Mouse (Mus musculus): Measurements from ENCODE around the gene Card10. TPM values are rescaled to one million over a fixed set of nuclear protein-coding genes. Genes with fewer than 3 reads are reported as not detected.

Gene Card10
- polyA plus RNA-seq, 1 experiment from 2014 or later = 3.3 TPM

DNA sequence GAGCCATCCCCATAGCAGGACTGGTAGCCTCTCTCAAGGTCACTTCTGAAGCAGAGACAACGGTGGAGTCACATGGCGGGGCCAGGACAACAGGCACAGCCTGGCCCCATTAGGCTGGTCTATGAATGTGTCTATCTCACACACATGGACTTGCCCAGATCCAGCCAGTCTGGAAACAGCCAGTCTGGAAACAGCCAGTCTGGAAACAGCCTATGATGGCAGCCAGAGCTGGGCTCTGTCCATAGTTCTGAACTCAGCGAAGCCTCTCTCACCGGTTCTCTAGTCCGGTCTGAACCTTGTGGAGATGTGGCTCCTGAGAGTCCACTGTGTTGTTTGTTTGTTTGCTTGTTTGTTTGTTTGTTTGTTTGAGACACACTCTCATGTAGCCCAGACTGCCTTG lies 53.0 kb downstream of the Card10 start:
- Histone ChIP-seq H3K36me3 (no peaks in the 10 kb centered on the region), H3K4me2 (no peak overlapping the region), H3K27ac (no peak overlapping the region), H3K4me3 (replicated peaks) (no peak overlapping the region), H3K27me3 (no peaks in the 10 kb centered on the region), H3K9ac (replicated peaks) (no peak overlapping the region), H3K9me3 (no peaks in the 10 kb centered on the region), H3K4me1 (replicated peaks) (no peaks in the 10 kb centered on the region)
- WGBS = 42% methylated on average over 5 of the region's 5 CpGs
- ATAC-seq (ENCODE audit: insufficient number of reproducible peaks, insufficient read depth, low FRiP score, low TSS enrichment, low read depth) = no peak

DNA sequence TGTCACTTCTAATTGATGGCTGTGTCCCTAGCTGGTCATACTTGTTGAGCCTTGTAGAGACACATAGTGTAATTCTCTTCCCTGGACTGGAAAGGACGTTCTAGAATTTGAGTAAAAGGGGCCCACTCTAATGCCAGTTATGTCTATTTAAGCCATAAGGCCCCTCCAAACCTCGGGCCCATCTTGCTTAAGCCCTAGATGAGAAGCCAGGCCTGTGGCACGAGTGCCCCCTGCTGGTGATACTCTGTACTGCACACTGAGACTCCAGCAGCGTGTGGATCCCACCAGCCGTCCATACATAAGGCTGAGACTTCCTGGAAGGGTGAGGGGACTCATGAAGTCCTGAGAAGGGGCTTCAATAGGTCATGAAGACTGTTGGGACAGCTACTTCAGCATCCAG lies 58.6 kb downstream of the Card10 start:
- no peaks in the 10 kb centered on the region for H3K36me3 ChIP-seq
- H3K27me3 ChIP-seq = no peaks in the 10 kb centered on the region; the same call in 1 of the 2 replicates
- no peak overlapping the region for H3K27ac ChIP-seq
- no peak for ATAC-seq (ENCODE audit: insufficient number of reproducible peaks, insufficient read depth, low FRiP score, low TSS enrichment, low read depth)
- no peaks in the 10 kb centered on the region for H3K9me3 ChIP-seq
- H3K4me3 ChIP-seq (replicated peaks) = no peak overlapping the region
- no peaks in the 10 kb centered on the region for H3K4me1 ChIP-seq (replicated peaks)
- H3K9ac ChIP-seq (replicated peaks) = no peak overlapping the region
- 4% methylated on average over 5 of the region's 5 CpGs for WGBS
- H3K4me2 ChIP-seq = no peak overlapping the region

DNA sequence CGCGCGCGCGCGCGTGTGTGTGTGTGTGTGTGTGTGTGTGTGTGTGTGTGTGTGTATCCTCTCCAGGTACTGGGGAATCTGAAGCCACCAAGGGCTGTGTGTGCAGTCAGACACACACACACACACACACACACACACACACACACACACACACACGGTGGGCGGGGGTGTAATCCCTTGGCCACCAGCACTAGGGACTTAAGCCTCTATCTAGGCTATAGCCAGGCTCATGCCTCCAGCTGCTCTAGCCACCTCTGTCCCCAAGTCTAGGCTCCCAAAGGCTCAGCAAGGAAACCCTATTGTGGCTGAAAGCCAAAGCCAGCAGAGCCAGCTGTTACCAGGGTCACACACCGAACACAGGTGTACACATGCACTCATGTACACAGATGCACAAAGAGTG lies 60.0 kb downstream of the Card10 start:
- WGBS = 78% methylated on average over 3 of the region's 10 CpGs
- Histone ChIP-seq H3K27me3 (peaks cover 1% of the 10 kb centered on the region; the same call in 1 of the 2 replicates), H3K4me1 (replicated peaks) (no peaks in the 10 kb centered on the region), H3K9me3 (no peaks in the 10 kb centered on the region), H3K36me3 (no peaks in the 10 kb centered on the region), H3K4me2 (no peak overlapping the region), H3K4me3 (replicated peaks) (no peak overlapping the region), H3K9ac (replicated peaks) (no peak overlapping the region), H3K27ac (no peak overlapping the region)
- ATAC-seq (ENCODE audit: insufficient number of reproducible peaks, insufficient read depth, low FRiP score, low TSS enrichment, low read depth) = no peak

DNA sequence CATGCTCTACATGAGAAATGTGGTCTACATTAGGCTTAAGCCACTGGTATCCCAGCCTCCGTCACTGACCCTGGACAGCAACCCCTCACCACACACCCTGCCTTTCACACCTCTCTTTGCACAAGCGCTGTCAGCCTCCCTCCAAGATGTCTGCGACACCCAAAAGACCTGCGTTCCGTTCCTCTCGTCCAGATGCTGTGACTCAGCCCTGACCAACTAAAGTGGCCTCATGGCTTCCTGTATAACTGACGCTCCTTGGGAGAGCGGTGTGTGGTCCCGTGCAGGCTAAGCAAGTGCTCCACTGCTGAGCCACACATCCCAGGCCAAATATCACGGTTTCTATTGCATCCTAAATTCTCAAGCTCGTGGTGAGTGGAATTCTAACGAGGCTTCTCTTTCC lies 62.2 kb downstream of the Card10 start:
- Histone ChIP-seq H3K4me3 (replicated peaks) (no peak overlapping the region), H3K4me1 (replicated peaks) (no peaks in the 10 kb centered on the region), H3K4me2 (no peak overlapping the region), H3K9ac (replicated peaks) (no peak overlapping the region), H3K36me3 (no peaks in the 10 kb centered on the region), H3K9me3 (no peaks in the 10 kb centered on the region), H3K27ac (no peak overlapping the region), H3K27me3 (peaks cover 23% of the 10 kb centered on the region)
- WGBS = 52% methylated on average over 12 of the region's 12 CpGs
- ATAC-seq (ENCODE audit: insufficient number of reproducible peaks, insufficient read depth, low FRiP score, low TSS enrichment, low read depth) = no peak

DNA sequence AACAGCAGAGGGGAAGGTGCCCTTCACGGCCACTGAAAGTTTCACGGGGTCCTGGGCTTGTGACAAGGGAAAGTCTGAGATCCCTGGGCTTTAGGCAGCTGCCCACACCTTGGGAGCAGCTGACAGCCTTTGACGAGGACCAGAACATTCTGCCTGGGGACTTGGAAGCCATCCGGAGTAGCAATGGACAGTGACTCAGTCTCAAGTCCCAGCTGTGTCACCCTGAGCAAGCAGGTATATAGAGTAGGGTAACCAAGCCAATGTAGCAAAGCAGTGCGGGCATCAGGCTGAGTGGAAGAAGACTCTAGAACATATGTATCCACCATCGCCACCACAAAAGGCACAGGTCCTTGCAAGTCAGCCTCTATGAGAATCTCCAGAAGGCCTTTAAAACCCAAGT lies 65.7 kb downstream of the Card10 start:
- Histone ChIP-seq H3K4me2 (no peak overlapping the region), H3K36me3 (no peaks in the 10 kb centered on the region), H3K9ac (replicated peaks) (no peak overlapping the region), H3K27ac (no peak overlapping the region), H3K4me1 (replicated peaks) (no peaks in the 10 kb centered on the region), H3K4me3 (replicated peaks) (no peak overlapping the region), H3K27me3 (peaks cover 31% of the 10 kb centered on the region), H3K9me3 (no peaks in the 10 kb centered on the region)
- WGBS = 41% methylated on average over 6 of the region's 6 CpGs
- ATAC-seq (ENCODE audit: insufficient number of reproducible peaks, insufficient read depth, low FRiP score, low TSS enrichment, low read depth) = no peak

DNA sequence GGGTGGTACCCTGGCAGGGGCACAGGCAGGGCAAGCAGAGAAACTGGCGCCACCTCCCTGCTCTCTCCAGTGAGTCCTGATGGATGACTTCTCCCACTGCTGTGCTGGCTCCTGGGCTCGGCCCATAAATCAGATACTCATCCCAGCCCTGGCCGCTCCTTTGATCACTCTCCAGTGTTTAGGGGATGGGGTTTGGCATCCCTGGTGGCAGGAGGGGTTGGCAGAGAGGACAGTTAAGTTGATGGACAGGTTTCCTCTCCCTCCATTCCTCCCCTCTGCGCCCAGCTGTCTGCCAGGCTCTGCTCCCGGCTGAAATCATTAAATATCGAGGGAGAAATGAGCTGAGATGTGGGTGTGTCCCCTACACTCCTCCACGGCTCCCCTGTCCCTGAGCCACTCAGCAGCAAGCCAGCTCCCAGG lies 66.2 kb downstream of the Card10 start:
- no peak overlapping the region for H3K4me3 ChIP-seq (replicated peaks)
- H3K4me2 ChIP-seq = no peak overlapping the region
- H3K9ac ChIP-seq (replicated peaks) = no peak overlapping the region
- 10% methylated on average over 7 of the region's 7 CpGs for WGBS
- H3K27ac ChIP-seq = no peak overlapping the region
- H3K4me1 ChIP-seq (replicated peaks) = no peaks in the 10 kb centered on the region
- H3K36me3 ChIP-seq = no peaks in the 10 kb centered on the region
- ATAC-seq (ENCODE audit: insufficient number of reproducible peaks, insufficient read depth, low FRiP score, low TSS enrichment, low read depth) = no peak
- peaks cover 31% of the 10 kb centered on the region for H3K27me3 ChIP-seq
- no peaks in the 10 kb centered on the region for H3K9me3 ChIP-seq

DNA sequence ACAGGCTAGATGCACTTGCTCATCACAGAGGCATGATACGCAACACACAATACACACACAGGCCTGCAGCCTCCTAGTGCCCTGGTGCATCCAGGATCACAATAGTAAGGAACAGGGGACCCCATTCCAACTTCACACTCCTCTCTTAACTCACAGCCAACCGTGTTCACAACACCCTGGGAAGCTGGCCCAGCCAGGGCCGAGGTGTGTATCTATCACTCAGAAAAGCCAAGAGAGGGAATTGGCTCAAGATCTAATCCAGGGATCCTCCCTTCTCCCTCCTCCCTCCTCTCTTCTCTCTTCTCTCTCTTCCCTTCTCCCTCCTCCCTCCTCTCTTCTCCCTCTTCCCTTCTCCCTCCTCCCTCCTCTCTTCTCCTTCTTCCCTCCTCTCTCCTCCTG lies 66.7 kb downstream of the Card10 start:
- no peak overlapping the region for H3K4me2 ChIP-seq
- H3K9ac ChIP-seq (replicated peaks) = no peak overlapping the region
- 50% methylated on average over 3 of the region's 3 CpGs for WGBS
- peaks cover 31% of the 10 kb centered on the region for H3K27me3 ChIP-seq
- ATAC-seq (ENCODE audit: insufficient number of reproducible peaks, insufficient read depth, low FRiP score, low TSS enrichment, low read depth) = no peak
- no peak overlapping the region for H3K4me3 ChIP-seq (replicated peaks)
- no peaks in the 10 kb centered on the region for H3K9me3 ChIP-seq
- no peaks in the 10 kb centered on the region for H3K4me1 ChIP-seq (replicated peaks)
- no peaks in the 10 kb centered on the region for H3K36me3 ChIP-seq
- no peak overlapping the region for H3K27ac ChIP-seq

DNA sequence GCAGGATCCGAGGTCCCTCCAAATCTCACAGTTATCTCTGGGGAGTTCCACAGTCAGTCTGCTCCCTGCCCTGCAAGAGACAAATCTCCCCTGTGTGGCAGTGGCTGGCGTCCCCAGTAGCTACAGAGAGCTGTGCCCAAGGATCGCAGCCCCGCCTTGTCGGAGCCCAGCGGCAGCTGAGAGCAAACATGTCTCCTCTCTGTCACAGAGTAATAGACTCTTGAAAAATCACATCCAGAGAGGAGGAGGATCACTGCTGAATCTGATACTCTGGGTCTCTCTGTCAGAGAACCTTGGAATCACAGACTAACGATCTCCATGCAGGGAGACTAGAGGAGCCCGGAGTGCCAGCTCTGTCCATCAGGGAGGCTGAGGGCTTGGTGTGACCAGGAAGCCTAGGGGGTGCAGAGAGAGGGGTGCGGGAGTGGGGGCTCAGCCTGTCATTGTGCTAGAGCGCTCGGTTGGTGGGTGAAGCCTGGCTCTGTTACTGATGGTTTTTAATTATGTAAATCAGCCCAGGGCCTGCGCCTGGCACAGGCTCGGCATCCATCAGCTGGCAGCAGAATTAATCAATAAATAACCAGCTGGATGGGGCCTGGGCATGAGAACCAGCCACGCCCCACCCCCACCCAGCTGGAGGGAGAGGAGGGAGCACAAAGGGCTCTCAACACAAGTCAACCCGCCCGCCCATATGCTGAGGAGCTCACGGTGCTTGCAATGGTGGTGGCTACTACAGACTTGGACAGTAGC lies 67.2 kb downstream of the Card10 start:
- Histone ChIP-seq H3K4me1 (replicated peaks) (no peaks in the 10 kb centered on the region), H3K9me3 (no peaks in the 10 kb centered on the region), H3K4me3 (replicated peaks) (no peak overlapping the region), H3K27me3 (peaks cover 31% of the 10 kb centered on the region), H3K27ac (no peak overlapping the region), H3K9ac (replicated peaks) (no peak overlapping the region), H3K4me2 (no peak overlapping the region), H3K36me3 (no peaks in the 10 kb centered on the region)
- no peak for ATAC-seq (ENCODE audit: insufficient number of reproducible peaks, insufficient read depth, low FRiP score, low TSS enrichment, low read depth)
- 40% methylated on average over 17 of the region's 17 CpGs for WGBS

DNA sequence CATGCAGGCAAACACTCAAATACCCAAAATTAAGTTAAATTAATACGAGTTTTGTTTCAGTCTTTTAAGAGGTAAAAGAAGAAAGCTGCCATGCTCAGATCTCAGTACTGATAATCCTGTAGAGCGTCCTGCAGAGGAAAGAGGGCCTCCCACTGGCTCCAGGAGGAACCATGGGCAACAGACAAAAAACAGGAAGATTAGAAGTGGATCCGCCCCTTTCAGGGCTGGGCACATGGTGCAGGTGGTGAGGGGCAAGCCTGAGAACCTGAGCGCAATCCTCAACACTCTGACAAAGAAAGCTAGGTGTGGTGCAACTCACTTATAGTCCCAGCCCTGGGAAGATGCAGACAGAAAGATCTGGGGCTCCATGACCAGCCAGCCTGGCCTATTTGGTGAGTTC lies 71.0 kb downstream of the Card10 start:
- H3K4me2 ChIP-seq = no peak overlapping the region
- no peaks in the 10 kb centered on the region for H3K4me1 ChIP-seq (replicated peaks)
- H3K27ac ChIP-seq = no peak overlapping the region
- no peaks in the 10 kb centered on the region for H3K36me3 ChIP-seq
- no peaks in the 10 kb centered on the region for H3K9me3 ChIP-seq
- no peak overlapping the region for H3K4me3 ChIP-seq (replicated peaks)
- ATAC-seq (ENCODE audit: insufficient number of reproducible peaks, insufficient read depth, low FRiP score, low TSS enrichment, low read depth) = no peak
- WGBS = 68% methylated on average over 4 of the region's 4 CpGs
- no peak overlapping the region for H3K9ac ChIP-seq (replicated peaks)
- peaks cover 23% of the 10 kb centered on the region for H3K27me3 ChIP-seq

DNA sequence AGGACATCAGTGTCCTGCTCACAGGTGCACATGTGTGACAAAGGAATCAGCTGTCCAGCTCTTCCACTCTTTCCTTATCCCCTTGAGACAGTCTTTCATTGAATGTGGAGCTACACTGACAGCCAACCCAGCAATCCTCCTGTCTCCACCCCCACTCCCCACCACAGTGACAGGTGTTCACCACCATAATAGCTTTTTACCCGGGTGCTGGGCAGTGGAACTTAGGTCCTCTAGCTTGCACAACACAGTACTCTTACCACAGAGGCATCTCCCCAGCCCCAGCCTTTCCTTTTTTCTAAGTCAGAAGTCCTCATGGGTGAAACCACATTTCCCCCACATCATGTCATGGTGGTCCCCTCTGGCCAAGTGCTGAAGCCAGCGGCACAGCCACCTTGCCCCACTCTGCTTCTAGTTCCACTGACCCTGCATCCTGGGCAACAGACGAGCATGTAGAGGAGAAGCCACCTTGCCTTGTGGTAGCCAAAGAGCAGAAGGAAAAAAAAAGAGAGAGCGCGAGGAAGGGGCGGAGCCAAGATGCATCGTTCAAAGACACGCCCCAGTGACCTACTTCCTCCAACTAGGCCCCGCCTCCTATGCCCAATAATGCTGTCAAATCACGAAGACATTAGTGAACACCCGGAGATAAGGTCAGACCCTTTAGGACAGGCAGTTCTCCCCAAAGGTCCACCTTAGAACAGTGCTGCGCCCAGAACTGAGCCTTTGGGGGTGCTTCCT lies 72.4 kb downstream of the Card10 start:
- ATAC-seq (ENCODE audit: insufficient number of reproducible peaks, insufficient read depth, low FRiP score, low TSS enrichment, low read depth) = no peak
- peaks cover 9% of the 10 kb centered on the region for H3K27me3 ChIP-seq
- H3K4me1 ChIP-seq (replicated peaks) = no peaks in the 10 kb centered on the region
- H3K4me2 ChIP-seq = no peak overlapping the region
- no peak overlapping the region for H3K4me3 ChIP-seq (replicated peaks)
- H3K27ac ChIP-seq = no peak overlapping the region
- H3K9me3 ChIP-seq = no peaks in the 10 kb centered on the region
- WGBS = 79% methylated on average over 12 of the region's 12 CpGs
- no peaks in the 10 kb centered on the region for H3K36me3 ChIP-seq
- H3K9ac ChIP-seq (replicated peaks) = no peak overlapping the region

DNA sequence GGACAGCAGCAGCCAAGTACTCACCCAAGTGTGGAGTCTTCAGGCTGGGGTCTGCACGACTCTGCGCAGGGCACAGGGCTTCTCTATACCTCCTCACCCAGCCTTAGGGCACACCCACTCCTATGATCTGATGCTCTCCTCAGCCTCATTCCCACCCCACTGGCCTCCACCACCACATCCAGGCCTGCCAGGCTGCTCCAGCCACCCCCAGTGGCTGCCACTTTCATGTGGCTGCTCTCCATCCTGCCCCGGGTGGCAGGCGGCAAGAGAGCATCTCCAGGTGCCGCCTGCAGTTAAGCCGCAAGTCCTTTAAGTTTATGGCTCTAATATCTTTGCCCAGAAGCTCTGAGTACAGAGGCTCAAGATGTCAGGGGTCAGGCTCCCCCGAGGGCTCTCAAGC lies 76.1 kb downstream of the Card10 start:
- peaks cover 19% of the 10 kb centered on the region for H3K27me3 ChIP-seq
- H3K27ac ChIP-seq = no peak overlapping the region
- no peaks in the 10 kb centered on the region for H3K9me3 ChIP-seq
- 27% methylated on average over 7 of the region's 7 CpGs for WGBS
- no peaks in the 10 kb centered on the region for H3K36me3 ChIP-seq
- no peaks in the 10 kb centered on the region for H3K4me1 ChIP-seq (replicated peaks)
- H3K4me2 ChIP-seq = no peak overlapping the region
- no peak for ATAC-seq (ENCODE audit: insufficient number of reproducible peaks, insufficient read depth, low FRiP score, low TSS enrichment, low read depth)
- no peak overlapping the region for H3K4me3 ChIP-seq (replicated peaks)
- H3K9ac ChIP-seq (replicated peaks) = no peak overlapping the region
